Mouse (Mus musculus) cortical plate, adult 2 months (tissue): ENCODE results near the gene Adamts12. TPM values are rescaled to one million over a fixed set of nuclear protein-coding genes. Genes with fewer than 3 reads are reported as not detected.

ENCODE experiments used
- H3K27ac ChIP-seq: fragments of 200-500 bp; 2 replicates; pipeline ENCODE4 v1.5.1; 2012; ENCODE audit warnings: low read length, control low read depth, inconsistent platforms; ENCODE audit not compliant: insufficient read depth
- H3K4me1 ChIP-seq: fragments of 200-500 bp; 2 replicates; pipeline ENCODE4 v1.6.1; 2011; ENCODE audit warnings: low read length; ENCODE audit not compliant: control insufficient read depth, insufficient read depth
- H3K4me3 ChIP-seq: fragments of 200-500 bp; 2 replicates; pipeline ENCODE4 v1.5.1; 2011; ENCODE audit warnings: mild to moderate bottlenecking, low read length, control low read depth; ENCODE audit not compliant: insufficient read depth
- CTCF ChIP-seq: fragments of 200-500 bp; IDR thresholded peaks from 2 replicates; pipeline ENCODE4 v1.5.1; 2011; ENCODE audit warnings: mild to moderate bottlenecking, control low read depth, low read length; ENCODE audit not compliant: insufficient read depth; ENCODE audit errors: extremely low read depth
- POLR2A ChIP-seq: fragments of 200-500 bp; IDR thresholded peaks from 2 replicates; pipeline ENCODE4 v1.6.1; 2011; ENCODE audit warnings: mild to moderate bottlenecking, low read length, control low read depth; ENCODE audit not compliant: insufficient read depth; ENCODE audit errors: extremely low read depth
- polyA plus RNA-seq: library from polyadenylated mRNA; depleted of rRNA; stranded (reverse); fragments of >200 nt; gene quantifications from 2 replicates; pipeline ENCODE4 v1.2.3, GENCODE M21; 2012

Gene Adamts12
- polyA plus RNA-seq, 1 experiment: 0.10 TPM

DNA sequence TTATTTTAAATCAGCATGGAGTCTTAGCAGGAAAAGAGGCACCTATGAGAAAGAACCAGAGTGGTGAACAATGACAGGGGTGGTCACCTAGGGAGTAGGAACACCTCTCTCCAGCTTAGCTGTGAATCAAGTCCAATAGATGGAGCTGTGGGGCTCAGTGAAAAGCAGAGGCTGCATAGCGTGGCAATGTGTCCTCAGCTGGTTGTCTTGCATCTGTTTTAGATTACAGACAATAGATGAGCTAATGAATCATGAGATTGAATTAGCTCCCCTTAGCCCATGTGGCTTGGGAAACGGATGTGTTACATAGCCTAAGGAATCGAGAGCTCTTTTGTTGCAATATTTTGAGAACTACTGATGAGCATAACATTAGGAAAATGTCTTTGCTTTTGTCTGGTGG, 291.3 kb downstream of the Adamts12 start:
- Histone ChIP-seq H3K4me1 (no peaks in the 10 kb centered on the region), H3K4me3 (no peak overlapping the region), H3K27ac (no peak overlapping the region)
- TF ChIP-seq POLR2A: no peak
- no peak for TF ChIP-seq CTCF

DNA sequence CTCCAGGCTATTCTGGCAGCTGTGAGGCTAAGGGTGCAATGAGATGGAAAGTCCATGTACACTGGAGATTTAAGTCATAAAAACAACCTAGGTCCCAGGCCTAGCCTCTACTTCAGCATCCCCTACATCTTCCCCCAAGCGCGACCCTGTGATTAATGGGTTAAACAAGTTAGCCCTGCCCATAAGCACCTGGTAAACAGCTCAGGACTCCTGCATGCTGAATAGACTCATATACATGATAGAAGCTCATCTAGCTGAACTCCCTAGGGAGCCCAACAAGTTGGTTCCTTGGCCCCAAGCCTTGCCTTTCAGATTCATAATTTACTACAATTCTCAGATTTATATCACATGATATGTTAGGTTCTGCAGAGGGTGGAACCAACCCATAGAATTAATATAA, 292.9 kb downstream of the Adamts12 start:
- no peak overlapping the region for H3K4me3 ChIP-seq
- H3K4me1 ChIP-seq: no peaks in the 10 kb centered on the region
- no peak for TF ChIP-seq CTCF
- no peak for TF ChIP-seq POLR2A
- H3K27ac ChIP-seq: no peak overlapping the region

DNA sequence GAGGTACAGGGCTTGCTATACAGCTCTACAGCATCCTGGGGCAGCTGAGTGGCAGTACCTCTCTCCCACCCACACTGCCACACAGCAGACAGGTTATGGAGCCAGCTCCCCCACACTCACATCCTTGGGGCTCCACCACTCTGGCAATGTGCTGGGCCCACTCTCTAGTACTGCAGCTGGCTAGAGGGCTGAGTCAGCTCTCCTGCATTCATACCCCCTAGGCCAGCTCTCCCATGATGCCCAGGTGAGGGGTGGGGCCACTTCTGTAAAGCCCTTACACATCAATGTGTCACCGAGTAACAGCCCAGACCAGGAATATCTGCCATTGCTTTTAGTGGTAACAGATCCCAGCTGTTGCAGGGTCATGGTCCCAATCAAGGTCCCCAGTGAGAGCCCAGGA, 296.3 kb downstream of the Adamts12 start:
- TF ChIP-seq POLR2A (no peak), CTCF (no peak)
- no peak overlapping the region for H3K27ac ChIP-seq
- H3K4me3 ChIP-seq: no peak overlapping the region
- H3K4me1 ChIP-seq: no peaks in the 10 kb centered on the region

DNA sequence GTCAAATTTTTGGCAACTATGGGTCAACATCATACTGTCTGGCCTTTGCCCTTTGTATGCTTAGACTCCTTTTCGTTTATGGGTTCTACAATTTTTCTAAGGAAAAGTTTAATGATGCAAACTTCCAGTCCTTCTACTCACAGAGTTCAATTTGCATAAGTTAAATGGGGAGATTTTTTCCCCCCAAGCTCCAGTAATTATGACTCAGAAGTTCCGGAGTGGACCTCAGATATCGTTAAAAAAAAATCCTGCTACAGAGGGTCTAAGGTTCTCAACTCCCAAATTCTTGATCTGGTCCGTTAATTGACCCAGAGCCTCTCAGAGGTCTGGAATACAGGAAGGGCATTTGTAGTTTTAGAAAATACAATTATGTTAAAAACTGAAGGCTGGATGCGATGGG, 297.2 kb downstream of the Adamts12 start:
- no peak for TF ChIP-seq CTCF
- no peak for TF ChIP-seq POLR2A
- Histone ChIP-seq H3K4me3 (no peak overlapping the region), H3K27ac (no peak overlapping the region), H3K4me1 (no peaks in the 10 kb centered on the region)

DNA sequence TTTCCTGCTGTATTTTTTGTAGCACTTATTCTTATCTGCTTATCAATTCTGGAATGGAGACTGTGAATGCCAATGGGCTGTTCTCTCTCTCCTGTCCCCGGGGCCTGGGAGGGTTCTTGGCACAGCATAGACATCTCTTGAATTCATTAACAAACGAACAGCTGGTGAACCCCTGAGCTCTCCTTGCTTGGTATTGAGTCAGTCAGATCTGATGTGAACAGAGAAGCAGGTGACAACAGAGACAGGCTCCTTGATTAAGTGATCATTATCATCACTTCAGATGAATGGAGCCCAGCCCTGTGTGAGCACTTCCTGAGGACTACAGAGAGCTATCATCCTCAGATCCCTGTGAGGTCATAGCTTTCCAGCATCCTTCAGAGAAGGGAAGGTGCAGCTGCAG, 299.5 kb downstream of the Adamts12 start:
- H3K4me3 ChIP-seq: no peak overlapping the region
- H3K27ac ChIP-seq: no peak overlapping the region
- TF ChIP-seq POLR2A: no peak
- TF ChIP-seq CTCF: no peak
- H3K4me1 ChIP-seq: no peaks in the 10 kb centered on the region

DNA sequence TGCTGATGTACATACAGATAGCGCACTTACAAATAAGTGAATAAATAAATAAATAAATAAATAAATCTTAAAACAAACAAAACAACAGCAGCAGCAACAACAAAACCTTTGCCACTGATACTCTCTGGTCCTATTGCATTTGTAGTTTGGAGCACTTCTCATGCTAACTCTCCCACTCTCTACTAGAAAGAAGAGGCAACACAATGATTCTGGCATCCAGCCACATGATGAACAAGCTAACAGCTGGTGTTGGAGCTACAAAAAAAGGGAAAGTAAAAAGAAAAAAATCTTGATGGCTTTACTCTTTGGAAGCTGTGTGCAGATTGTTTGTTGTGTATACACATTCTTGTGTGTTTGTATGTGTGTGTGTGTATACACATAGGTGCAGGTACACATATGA, 300.2 kb downstream of the Adamts12 start:
- no peak for TF ChIP-seq CTCF
- no peak for TF ChIP-seq POLR2A
- Histone ChIP-seq H3K4me1 (no peaks in the 10 kb centered on the region), H3K27ac (no peak overlapping the region), H3K4me3 (no peak overlapping the region)

DNA sequence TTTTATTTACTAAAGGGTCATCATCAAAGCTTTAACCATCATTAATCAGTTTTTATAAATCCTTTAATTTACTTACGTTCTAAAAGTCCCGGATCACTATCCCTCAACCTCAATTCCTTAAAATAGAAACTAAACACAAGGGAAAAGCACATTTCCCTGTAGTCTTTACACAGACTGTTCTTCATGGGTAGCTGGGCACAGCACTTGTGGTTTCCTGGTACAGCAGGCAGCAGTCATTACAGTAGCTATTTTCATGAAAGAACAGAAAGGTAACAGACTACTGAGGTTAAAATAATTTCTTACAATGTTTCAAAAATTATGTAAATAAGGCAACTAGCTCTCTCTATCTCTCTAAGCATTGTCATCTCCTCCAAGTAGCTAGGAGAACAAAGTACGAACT, 305.0 kb downstream of the Adamts12 start:
- Histone ChIP-seq H3K27ac (no peak overlapping the region), H3K4me1 (no peaks in the 10 kb centered on the region), H3K4me3 (no peak overlapping the region)
- TF ChIP-seq POLR2A (no peak), CTCF (no peak)

DNA sequence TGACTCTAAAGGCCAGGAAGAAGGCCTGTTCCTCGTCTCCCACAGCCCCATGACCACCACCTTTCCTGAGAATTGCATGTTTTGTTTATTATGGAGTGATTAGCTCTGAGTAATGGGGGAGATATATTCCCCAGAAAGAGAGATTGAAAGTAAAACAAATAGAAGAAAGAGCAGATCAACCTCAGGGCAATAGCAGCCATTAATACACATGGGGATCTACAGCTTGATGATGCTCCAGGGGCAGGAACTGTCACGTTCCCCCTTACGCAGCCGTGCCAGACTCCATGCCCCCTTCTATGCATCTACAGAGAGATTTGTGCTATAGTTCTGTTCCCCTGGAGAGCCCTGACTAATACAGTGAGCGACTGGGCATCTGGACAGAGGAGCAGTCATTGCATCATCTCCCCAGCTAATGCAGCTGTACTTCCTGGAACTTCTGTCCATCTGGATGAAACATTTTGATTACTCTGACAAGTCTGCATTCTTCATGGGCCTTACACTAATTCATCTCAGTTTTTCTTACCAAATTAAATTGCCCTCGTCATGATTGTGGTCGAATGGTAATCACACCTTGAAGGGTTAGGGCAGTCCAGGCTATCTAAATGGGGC, 306.0 kb downstream of the Adamts12 start:
- H3K27ac ChIP-seq: no peak overlapping the region
- no peak overlapping the region for H3K4me3 ChIP-seq
- no peaks in the 10 kb centered on the region for H3K4me1 ChIP-seq
- no peak for TF ChIP-seq POLR2A
- TF ChIP-seq CTCF: no peak

DNA sequence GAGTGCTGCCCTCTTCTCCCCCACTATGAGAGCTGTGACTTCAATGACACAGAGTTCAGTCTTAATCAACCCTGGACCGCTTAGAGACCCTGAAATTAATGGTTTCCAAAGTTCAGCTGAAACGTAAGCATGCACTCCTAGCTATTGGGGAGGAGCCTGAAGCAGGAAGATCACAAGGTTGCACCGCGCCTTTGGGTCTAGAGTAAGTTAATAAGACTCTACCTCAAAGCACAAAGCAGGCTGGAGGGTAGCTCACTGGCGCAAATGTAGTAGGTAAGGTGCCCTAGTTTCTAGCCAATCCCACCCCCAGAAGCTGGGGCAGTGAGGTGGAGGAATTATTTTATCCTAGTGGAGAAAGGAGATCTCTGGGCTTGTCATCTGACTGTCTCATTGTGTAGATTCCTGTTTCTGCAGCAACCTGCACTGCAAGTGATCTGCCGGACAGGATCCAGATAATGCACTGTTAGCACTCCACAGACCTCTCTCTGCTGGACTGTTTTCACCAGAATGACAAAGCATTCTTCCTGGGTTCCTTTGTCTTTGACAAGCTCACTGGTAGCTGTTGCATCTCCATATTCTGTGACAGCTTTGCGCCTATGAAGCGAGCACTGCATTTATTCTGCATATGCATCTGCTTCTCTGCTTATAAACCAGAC, 315.0 kb downstream of the Adamts12 start:
- H3K4me3 ChIP-seq: no peak overlapping the region
- H3K27ac ChIP-seq: no peak overlapping the region
- no peaks in the 10 kb centered on the region for H3K4me1 ChIP-seq
- TF ChIP-seq CTCF (no peak), POLR2A (no peak)

DNA sequence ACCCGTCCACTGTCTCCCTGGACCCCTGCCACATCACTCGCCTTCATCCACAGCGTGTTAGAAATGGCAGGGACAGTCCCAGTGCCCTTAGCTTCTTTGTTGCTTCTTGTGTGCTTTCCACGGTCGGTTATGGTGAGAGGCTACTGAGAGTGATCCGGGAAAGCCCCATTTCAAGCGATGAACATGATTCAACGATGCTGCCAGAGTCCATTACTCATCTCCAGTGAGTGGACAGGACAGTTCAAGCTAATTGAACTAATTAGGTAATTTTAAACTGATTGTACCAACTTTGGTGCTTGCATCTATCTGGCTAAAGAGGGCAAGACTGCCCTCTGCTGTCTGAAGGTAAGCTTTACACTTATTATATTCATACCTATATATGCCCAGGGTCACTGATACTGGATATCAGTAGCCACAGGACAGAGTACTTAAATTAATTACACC, 315.5 kb downstream of the Adamts12 start:
- Histone ChIP-seq H3K4me1 (no peaks in the 10 kb centered on the region), H3K27ac (no peak overlapping the region), H3K4me3 (no peak overlapping the region)
- peak; percentile 48; the same call in 1 of the 2 replicates for TF ChIP-seq CTCF
- no peak for TF ChIP-seq POLR2A

DNA sequence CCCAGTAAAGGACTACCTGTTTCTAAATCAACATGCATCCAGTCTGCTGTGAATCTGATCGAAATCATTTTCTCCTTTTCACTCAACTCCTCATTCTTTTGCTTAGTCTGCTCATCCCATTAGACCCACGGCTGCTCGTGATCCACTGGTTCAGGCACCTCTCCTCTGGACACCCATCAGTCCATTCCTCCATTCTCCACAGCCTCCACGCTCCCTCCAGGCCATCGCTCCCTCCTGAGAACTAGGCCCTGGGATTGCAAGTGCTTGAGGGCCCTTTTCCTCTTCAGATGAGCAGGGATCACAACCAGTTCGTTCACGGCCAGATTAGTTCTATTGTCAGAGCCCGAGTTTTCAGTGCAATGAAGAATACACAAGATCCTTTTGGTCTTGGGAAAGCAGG, 316.0 kb downstream of the Adamts12 start:
- H3K4me1 ChIP-seq: no peaks in the 10 kb centered on the region
- H3K4me3 ChIP-seq: no peak overlapping the region
- H3K27ac ChIP-seq: no peak overlapping the region
- no peak for TF ChIP-seq POLR2A
- no peak for TF ChIP-seq CTCF
